Mouse (Mus musculus): ENCODE measurements around the gene Pde8b.

DNA sequence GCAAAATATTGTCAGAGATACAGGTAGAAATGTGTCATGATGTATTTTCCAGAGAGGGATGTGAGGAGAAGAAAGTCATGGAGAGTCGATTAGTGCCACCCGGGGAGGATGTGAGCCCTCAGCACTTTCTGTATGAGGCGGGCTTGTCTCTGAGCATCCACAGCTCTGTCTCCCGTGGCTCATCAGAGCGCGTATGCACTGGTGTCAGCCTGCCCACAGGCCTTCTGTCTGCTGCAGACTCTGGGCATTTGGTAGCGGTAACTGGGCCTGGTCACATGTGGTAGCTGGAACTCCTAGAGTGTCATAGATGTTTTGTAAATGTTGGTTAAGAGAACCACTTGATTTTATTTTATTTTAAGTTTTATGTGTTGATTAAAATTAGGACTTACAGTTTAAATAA is 240.9 kb downstream of the Pde8b start:
- TF ChIP-seq GATA1 (IDR thresholded peaks at IDR 0.05; ENCODE audit: borderline replicate concordance, low read length) (no peak), FLI1 (IDR thresholded peaks at IDR 0.05; ENCODE audit: low read length) (no peak)

Data from megakaryocyte, embryonic 14.5 days (primary cell).